Comparison of ENCODE assay signal across 8 mouse cellular contexts in the genomic region with DNA sequence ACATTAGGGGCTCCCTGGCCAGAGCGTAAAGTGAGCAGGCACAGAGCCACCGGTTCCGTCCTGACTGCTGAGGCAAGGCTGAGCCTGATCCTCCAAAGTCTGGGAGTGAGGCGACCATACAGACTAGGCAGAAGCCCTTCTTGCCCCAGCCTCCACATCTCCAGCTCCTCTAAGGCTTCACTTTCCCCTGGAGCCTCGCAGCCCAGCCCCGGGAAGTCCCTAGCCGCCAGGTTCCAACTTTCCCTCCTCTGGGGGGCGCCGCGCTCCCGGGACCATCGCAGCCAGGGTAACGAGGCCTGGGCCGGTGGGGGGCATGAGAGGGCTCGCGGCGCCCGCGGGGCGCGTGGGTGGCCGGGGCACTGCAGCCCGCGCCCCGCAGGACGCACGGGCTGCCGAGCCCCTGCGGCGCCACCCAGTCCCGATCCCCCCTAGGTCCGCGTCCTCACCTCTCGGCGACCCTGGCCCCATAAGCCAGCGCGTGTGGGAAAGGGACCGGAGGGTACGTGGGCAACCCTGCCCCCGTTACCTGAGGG. TPM values are rescaled to one million over a fixed set of nuclear protein-coding genes. Genes with fewer than 3 reads are reported as not detected.
DNase-seq lines count a peak whose midpoint lies in the region; ATAC-seq lines count a peak whose summit lies in the region.

No protein-coding gene starts in this region.

- no peaks in the 10 kb centered on the region for H3K27me3 ChIP-seq in hindbrain, embryonic 14.5 days (ENCODE audit: control insufficient read depth, insufficient read depth, low read length)

- H3K4me3 ChIP-seq in hindbrain, embryonic 14.5 days (replicated peaks; ENCODE audit: low read length) = peak overlapping the region; percentile 79

- H3K36me3 ChIP-seq in hindbrain, embryonic 14.5 days (replicated peaks; ENCODE audit: control insufficient read depth, insufficient read depth) = no peaks in the 10 kb centered on the region

- H3K27ac ChIP-seq in hindbrain, embryonic 14.5 days = peak overlapping the region; percentile 85

- peak; percentile 31 for ATAC-seq in hindbrain, embryonic 14.5 days (ENCODE audit: low FRiP score)

- WGBS in hindbrain, embryonic 14.5 days = under 1% methylated on average over 39 of the region's 40 CpGs

- H3K9me3 ChIP-seq in hindbrain, embryonic 14.5 days (ENCODE audit: control insufficient read depth, low read length) = no peaks in the 10 kb centered on the region

- H3K4me2 ChIP-seq in hindbrain, embryonic 14.5 days (replicated peaks) = peak overlapping the region; percentile 59

- peak overlapping the region; percentile 74 for H3K9ac ChIP-seq in hindbrain, embryonic 14.5 days

- peaks cover 34% of the 10 kb centered on the region for H3K4me1 ChIP-seq in hindbrain, embryonic 14.5 days (replicated peaks; ENCODE audit: control insufficient read depth, insufficient read depth, low read length)

- DNase-seq in T-cell, adult 2 months (ENCODE audit: low spot score) = peak; percentile 84
- DNase-seq in cerebellum, postnatal 25 days = peak; percentile 84 to 89
- DNase-seq in frontal cortex, postnatal 36 days (ENCODE audit: low spot score in 2 of 2) = peak; percentile 70 to 78
- DNase-seq in hindbrain, embryonic 14.5 days (ENCODE audit: low spot score) = peak; percentile 65
- peak; percentile 80 to 82 for DNase-seq in layer of hippocampus, postnatal 36 days
- peak; percentile 88 for DNase-seq in lung, postnatal 25 days (ENCODE audit: low spot score)
- DNase-seq in ovary, postnatal 36 days (ENCODE audit: low spot score) = peak; percentile 88
- DNase-seq in thymus, postnatal 25 days = peak; percentile 92

RNA-seq across cellular contexts. Expression of a gene that starts 0.4 kb away (rescaled TPM):
- 6.9 and 7.7 TPM in 2 replicates for polyA plus RNA-seq in hindbrain, embryonic 14.5 days (2014; fragmentation: Nextera tagmentation; extraction: Ambion mirVana)
- total RNA-seq in layer of hippocampus, postnatal 36 days (2021) = 10 to 100 TPM; 54.3 to 55.6 TPM

RNA-seq across cellular contexts. Expression of a gene that starts 0.9 kb away (rescaled TPM):
- 75.7 and 79.9 TPM in 2 replicates for polyA plus RNA-seq in hindbrain, embryonic 14.5 days (2014; fragmentation: Nextera tagmentation; extraction: Ambion mirVana)
- total RNA-seq in layer of hippocampus, postnatal 36 days (2021) = 10 to 100 TPM; 77.3 to 80.8 TPM

Comparison
In these comparisons a context has a peak if more than half of its experiments do, and no peak if none do; other contexts are left out.
1. Peak in every context shown above with its lines: DNase-seq, ATAC-seq, H3K4me3 ChIP-seq and H3K27ac ChIP-seq.